Mouse (Mus musculus): ENCODE measurements around the gene Srp14. TPM values are rescaled to one million over a fixed set of nuclear protein-coding genes. Genes with fewer than 3 reads are reported as not detected.
A peak's percentile ranks its signal among the peaks of the same experiment; 100 is the strongest.

Gene Srp14
- polyA plus RNA-seq, 1 experiment = 142 TPM

GRCm38 (mm10) chr2:118484386-118484898 is 4.9 kb upstream of the Srp14 start:
- WGBS = 80% methylated on average over 9 of the region's 9 CpGs
- Histone ChIP-seq H3K4me1 (ENCODE audit: control insufficient read depth, insufficient read depth, low read length) (peaks cover under 1% of the 10 kb centered on the region), H3K4me3 (replicated peaks; ENCODE audit: control insufficient read depth, low read depth, low read length) (no peak overlapping the region), H3K27ac (ENCODE audit: control insufficient read depth, insufficient read depth, low read depth, low read length, poor library complexity) (no peak overlapping the region)
- TF ChIP-seq CTCF (IDR thresholded peaks at IDR 0.05; ENCODE audit: control insufficient read depth, insufficient read depth, low read length) (no peak), POLR2A (IDR thresholded peaks at IDR 0.05; ENCODE audit: borderline replicate concordance, control insufficient read depth, low read depth, low read length) (no peak)

- Histone ChIP-seq H3K4me3 (replicated peaks; ENCODE audit: control insufficient read depth, low read depth, low read length) (no peak overlapping the region), H3K4me1 (ENCODE audit: control insufficient read depth, insufficient read depth, low read length) (peaks cover 2% of the 10 kb centered on the region), H3K27ac (ENCODE audit: control insufficient read depth, insufficient read depth, low read depth, low read length, poor library complexity) (no peak overlapping the region)
- WGBS = 87% methylated on average over 5 of the region's 5 CpGs
- no peak for TF ChIP-seq POLR2A (IDR thresholded peaks at IDR 0.05; ENCODE audit: borderline replicate concordance, control insufficient read depth, low read depth, low read length)
- no peak for TF ChIP-seq CTCF (IDR thresholded peaks at IDR 0.05; ENCODE audit: control insufficient read depth, insufficient read depth, low read length)
Measured at GRCm38 (mm10) chr2:118483032-118483431, 3.5 kb upstream of the Srp14 start.

- TF ChIP-seq CTCF (IDR thresholded peaks at IDR 0.05; ENCODE audit: control insufficient read depth, insufficient read depth, low read length) (no peak), POLR2A (IDR thresholded peaks at IDR 0.05; ENCODE audit: borderline replicate concordance, control insufficient read depth, low read depth, low read length) (no peak)
- no peak overlapping the region for H3K27ac ChIP-seq (ENCODE audit: control insufficient read depth, insufficient read depth, low read depth, low read length, poor library complexity)
- whole genome bisulfite sequencing = 85% methylated on average over 7 of the region's 7 CpGs
- H3K4me1 ChIP-seq (ENCODE audit: control insufficient read depth, insufficient read depth, low read length) = peaks cover 2% of the 10 kb centered on the region
- no peak overlapping the region for H3K4me3 ChIP-seq (replicated peaks; ENCODE audit: control insufficient read depth, low read depth, low read length)
Measured at GRCm38 (mm10) chr2:118480886-118481285, 1.4 kb upstream of the Srp14 start.

- Histone ChIP-seq H3K4me3 (replicated peaks; ENCODE audit: control insufficient read depth, low read depth, low read length) (peak overlapping the region; percentile 69), H3K27ac (ENCODE audit: control insufficient read depth, insufficient read depth, low read depth, low read length, poor library complexity) (peak overlapping the region; percentile 85), H3K4me1 (ENCODE audit: control insufficient read depth, insufficient read depth, low read length) (peaks cover 2% of the 10 kb centered on the region; the same call in 1 of the 2 replicates)
- TF ChIP-seq POLR2A (IDR thresholded peaks at IDR 0.05; ENCODE audit: borderline replicate concordance, control insufficient read depth, low read depth, low read length) = no peak
- TF ChIP-seq CTCF (IDR thresholded peaks at IDR 0.05; ENCODE audit: control insufficient read depth, insufficient read depth, low read length) = no peak
- WGBS = under 1% methylated on average over 52 of the region's 52 CpGs
Measured at GRCm38 (mm10) chr2:118478833-118479549, 520 bp downstream of the Srp14 start.

GRCm38 (mm10) chr2:118468354-118468753 is 11.2 kb downstream of the Srp14 start:
- H3K27ac ChIP-seq (ENCODE audit: control insufficient read depth, insufficient read depth, low read depth, low read length, poor library complexity) = no peak overlapping the region
- no peaks in the 10 kb centered on the region for H3K4me1 ChIP-seq (ENCODE audit: control insufficient read depth, insufficient read depth, low read length)
- TF ChIP-seq CTCF (IDR thresholded peaks at IDR 0.05; ENCODE audit: control insufficient read depth, insufficient read depth, low read length) = no peak
- no peak for TF ChIP-seq POLR2A (IDR thresholded peaks at IDR 0.05; ENCODE audit: borderline replicate concordance, control insufficient read depth, low read depth, low read length)
- H3K4me3 ChIP-seq (replicated peaks; ENCODE audit: control insufficient read depth, low read depth, low read length) = no peak overlapping the region

GRCm38 (mm10) chr2:118466601-118467000 is 12.9 kb downstream of the Srp14 start:
- Histone ChIP-seq H3K27ac (ENCODE audit: control insufficient read depth, insufficient read depth, low read depth, low read length, poor library complexity) (no peak overlapping the region), H3K4me1 (ENCODE audit: control insufficient read depth, insufficient read depth, low read length) (no peaks in the 10 kb centered on the region), H3K4me3 (replicated peaks; ENCODE audit: control insufficient read depth, low read depth, low read length) (no peak overlapping the region)
- TF ChIP-seq POLR2A (IDR thresholded peaks at IDR 0.05; ENCODE audit: borderline replicate concordance, control insufficient read depth, low read depth, low read length) = no peak
- TF ChIP-seq CTCF (IDR thresholded peaks at IDR 0.05; ENCODE audit: control insufficient read depth, insufficient read depth, low read length) = no peak
- WGBS = 74% methylated on average over 1 of the region's 1 CpGs

- no peak overlapping the region for H3K27ac ChIP-seq (ENCODE audit: control insufficient read depth, insufficient read depth, low read depth, low read length, poor library complexity)
- no peaks in the 10 kb centered on the region for H3K4me1 ChIP-seq (ENCODE audit: control insufficient read depth, insufficient read depth, low read length)
- TF ChIP-seq POLR2A (IDR thresholded peaks at IDR 0.05; ENCODE audit: borderline replicate concordance, control insufficient read depth, low read depth, low read length) = no peak
- TF ChIP-seq CTCF (IDR thresholded peaks at IDR 0.05; ENCODE audit: control insufficient read depth, insufficient read depth, low read length) = no peak
- no peak overlapping the region for H3K4me3 ChIP-seq (replicated peaks; ENCODE audit: control insufficient read depth, low read depth, low read length)
- WGBS = 81% methylated on average over 2 of the region's 2 CpGs
Measured at GRCm38 (mm10) chr2:118465894-118466293, 13.6 kb downstream of the Srp14 start.

GRCm38 (mm10) chr2:118464450-118464849 is 15.1 kb downstream of the Srp14 start:
- no peak for TF ChIP-seq POLR2A (IDR thresholded peaks at IDR 0.05; ENCODE audit: borderline replicate concordance, control insufficient read depth, low read depth, low read length)
- TF ChIP-seq CTCF (IDR thresholded peaks at IDR 0.05; ENCODE audit: control insufficient read depth, insufficient read depth, low read length) = no peak
- 86% methylated on average over 3 of the region's 3 CpGs for WGBS
- Histone ChIP-seq H3K4me3 (replicated peaks; ENCODE audit: control insufficient read depth, low read depth, low read length) (no peak overlapping the region), H3K4me1 (ENCODE audit: control insufficient read depth, insufficient read depth, low read length) (no peaks in the 10 kb centered on the region), H3K27ac (ENCODE audit: control insufficient read depth, insufficient read depth, low read depth, low read length, poor library complexity) (no peak overlapping the region)
